Mouse (Mus musculus): ENCODE measurements at regions not wholly inside any gene's neighbourhood (a gene's known extent, or its start where the extent isn't known, plus 50 kb on each side); places are given as distances from the start of the nearest gene placed in this dataset.

GRCm38 (mm10) chr6:147726987-147727386 lies 251.4 kb downstream of the Ccdc91 start:
- TF ChIP-seq POLR2A (IDR thresholded peaks at IDR 0.05; ENCODE audit: extremely low read depth, insufficient read depth, low read length): no peak
- TF ChIP-seq CTCF (IDR thresholded peaks at IDR 0.05; ENCODE audit: low read depth, low read length): no peak
